Mouse (Mus musculus) cerebral cortex, adult 2 months (tissue): ENCODE measurements around the gene Nell2.

Experiments used
- WGBS: fragments of 180-500 bp; shearing (Covaris S2); methylation state at CpG from one replicate; pipeline ENCODE4 v1.1.7; 2018; 5-methylcytosine and 5-hydroxymethylcytosine counted together

Nell2 gene

GRCm38 (mm10) chr15:95473976-95474375 is 54.4 kb downstream of the Nell2 start:
- WGBS = 43% methylated on average over 6 of the region's 6 CpGs

GRCm38 (mm10) chr15:95467195-95467594 is 61.2 kb downstream of the Nell2 start:
- 25% methylated on average over 6 of the region's 6 CpGs for WGBS

GRCm38 (mm10) chr15:95460041-95460566 is 68.3 kb downstream of the Nell2 start:
- 71% methylated on average over 4 of the region's 4 CpGs for WGBS

GRCm38 (mm10) chr15:95444586-95444985 is 83.8 kb downstream of the Nell2 start:
- 76% methylated on average over 11 of the region's 11 CpGs for WGBS

GRCm38 (mm10) chr15:95437740-95438139 is 90.6 kb downstream of the Nell2 start:
- 45% methylated on average over 4 of the region's 4 CpGs for WGBS

GRCm38 (mm10) chr15:95436261-95436660 is 92.1 kb downstream of the Nell2 start:
- 93% methylated on average over 1 of the region's 1 CpGs for WGBS

GRCm38 (mm10) chr15:95431156-95431799 is 97.1 kb downstream of the Nell2 start:
- WGBS = 72% methylated on average over 13 of the region's 13 CpGs

- 51% methylated on average over 8 of the region's 8 CpGs for WGBS
Measured at GRCm38 (mm10) chr15:95430000-95430399, 98.4 kb downstream of the Nell2 start.

GRCm38 (mm10) chr15:95428003-95428663 is 100.2 kb downstream of the Nell2 start:
- 44% methylated on average over 7 of the region's 7 CpGs for WGBS

- 52% methylated on average over 7 of the region's 7 CpGs for WGBS
Measured at GRCm38 (mm10) chr15:95425085-95425484, 103.3 kb downstream of the Nell2 start.

GRCm38 (mm10) chr15:95422226-95422950 is 106.0 kb downstream of the Nell2 start:
- WGBS = 59% methylated on average over 15 of the region's 15 CpGs

- 50% methylated on average over 4 of the region's 4 CpGs for WGBS
Measured at GRCm38 (mm10) chr15:95418641-95419040, 109.7 kb downstream of the Nell2 start.

- WGBS = 45% methylated on average over 5 of the region's 5 CpGs
Measured at GRCm38 (mm10) chr15:95411949-95412741, 116.2 kb downstream of the Nell2 start.

- 91% methylated on average over 11 of the region's 11 CpGs for WGBS
Measured at GRCm38 (mm10) chr15:95410213-95410843, 118.0 kb downstream of the Nell2 start.

GRCm38 (mm10) chr15:95390347-95390746 is 138.0 kb downstream of the Nell2 start:
- WGBS = 55% methylated on average over 5 of the region's 5 CpGs

GRCm38 (mm10) chr15:95388950-95389349 is 139.4 kb downstream of the Nell2 start:
- 76% methylated on average over 4 of the region's 4 CpGs for WGBS

GRCm38 (mm10) chr15:95380859-95381258 is 147.5 kb downstream of the Nell2 start:
- WGBS = 64% methylated on average over 2 of the region's 2 CpGs

- 37% methylated on average over 16 of the region's 16 CpGs for WGBS
Measured at GRCm38 (mm10) chr15:95370720-95371395, 157.5 kb downstream of the Nell2 start.

GRCm38 (mm10) chr15:95368185-95368584 is 160.2 kb downstream of the Nell2 start:
- 84% methylated on average over 10 of the region's 10 CpGs for WGBS

- WGBS = 74% methylated on average over 3 of the region's 3 CpGs
Measured at GRCm38 (mm10) chr15:95366506-95366905, 161.9 kb downstream of the Nell2 start.

GRCm38 (mm10) chr15:95354806-95355205 is 173.6 kb downstream of the Nell2 start:
- 89% methylated on average over 1 of the region's 1 CpGs for WGBS
